Comparison of ENCODE assay signal across 21 mouse cellular contexts in the genomic region with DNA sequence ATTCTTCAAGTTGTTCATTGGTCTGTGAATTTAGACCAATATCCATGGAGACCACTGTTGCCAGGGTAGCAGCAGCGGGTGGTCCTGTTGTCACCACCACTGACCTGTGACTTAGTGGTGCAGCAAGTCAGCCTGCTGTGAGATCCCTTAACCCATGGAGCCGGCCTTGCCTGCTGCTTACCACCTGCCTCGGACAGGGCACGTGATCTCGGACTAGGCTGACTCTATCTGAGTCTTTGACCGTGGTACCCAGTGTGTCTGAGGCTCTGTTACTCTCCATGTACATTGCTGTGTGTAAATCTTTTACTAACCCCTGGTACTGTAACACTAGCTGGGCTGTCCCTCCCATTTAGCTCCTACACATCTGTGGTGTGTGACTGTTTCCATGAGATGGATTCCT.
A peak's percentile ranks its signal among the peaks of the same experiment; 100 is the strongest.
DNase-seq lines count a peak whose midpoint lies in the region; ATAC-seq and TF ChIP-seq lines count a peak whose summit lies in the region.
"Had no signal": no experiment of that assay in that cellular context is flagged by ENCODE, and none has a peak within 500 bp of the region (broad histone marks: within the 10 kb centered on the region; RNA-seq: fewer than 3 reads in every experiment).

No protein-coding gene starts in this region.

- no peak for TF ChIP-seq POLR2A in bone marrow, adult 2 months (IDR thresholded peaks at IDR 0.05; ENCODE audit: borderline replicate concordance, control insufficient read depth, low read depth, low read length)

- no peaks in the 10 kb centered on the region for H3K27me3 ChIP-seq in hindbrain, embryonic 16.5 days (replicated peaks; ENCODE audit: control insufficient read depth, insufficient read depth, low read length)
- H3K27me3 ChIP-seq in hindbrain, embryonic 11.5 days (ENCODE audit: control insufficient read depth, insufficient read depth, low read length): peaks cover 3% of the 10 kb centered on the region
- no peaks in the 10 kb centered on the region for H3K27me3 ChIP-seq in midbrain, embryonic 11.5 days (ENCODE audit: control insufficient read depth, insufficient read depth, low read length)
- no peaks in the 10 kb centered on the region for H3K27me3 ChIP-seq in midbrain, postnatal 0 days (ENCODE audit: insufficient read depth, low read length)
- H3K27me3 ChIP-seq: CH12.LX; embryonic facial prominence, embryonic 12.5 days; forebrain, embryonic 13.5 days; heart, embryonic 12.5 days; hindbrain, embryonic 15.5 days; Patski had no signal

- H3K27ac ChIP-seq in hindbrain, embryonic 16.5 days (ENCODE audit: low read depth, low read length): no peak overlapping the region
- no peak overlapping the region for H3K27ac ChIP-seq in hindbrain, embryonic 11.5 days (ENCODE audit: low read depth, low read length)
- H3K27ac ChIP-seq in midbrain, embryonic 11.5 days (ENCODE audit: low read depth, low read length): no peak overlapping the region
- no peak overlapping the region for H3K27ac ChIP-seq in midbrain, postnatal 0 days (ENCODE audit: low read depth, low read length)
- H3K27ac ChIP-seq in bone marrow, adult 2 months (ENCODE audit: control insufficient read depth, insufficient read depth, low read depth, low read length, poor library complexity): peak overlapping the region; percentile 17
- H3K27ac ChIP-seq: embryonic facial prominence, embryonic 12.5 days; forebrain, embryonic 13.5 days; hindbrain, embryonic 10.5 days; hindbrain, embryonic 15.5 days had no signal

- no peaks in the 10 kb centered on the region for H3K4me1 ChIP-seq in hindbrain, embryonic 16.5 days (ENCODE audit: control insufficient read depth, insufficient read depth, low read depth, low read length)
- H3K4me1 ChIP-seq in hindbrain, embryonic 11.5 days (replicated peaks; ENCODE audit: control insufficient read depth, insufficient read depth, low read length): peaks cover 2% of the 10 kb centered on the region; the same call in 1 of the 2 replicates
- H3K4me1 ChIP-seq in midbrain, embryonic 11.5 days (ENCODE audit: control insufficient read depth, insufficient read depth, low read length): no peaks in the 10 kb centered on the region
- H3K4me1 ChIP-seq in midbrain, postnatal 0 days (ENCODE audit: insufficient read depth, low read length): no peaks in the 10 kb centered on the region
- peaks cover 6% of the 10 kb centered on the region for H3K4me1 ChIP-seq in bone marrow, adult 2 months (ENCODE audit: control insufficient read depth, insufficient read depth, low read length)

- H3K9me3 ChIP-seq in hindbrain, embryonic 16.5 days (ENCODE audit: control insufficient read depth, low read length): no peaks in the 10 kb centered on the region
- no peaks in the 10 kb centered on the region for H3K9me3 ChIP-seq in hindbrain, embryonic 11.5 days (ENCODE audit: control insufficient read depth, low read length)
- H3K9me3 ChIP-seq in midbrain, embryonic 11.5 days (ENCODE audit: control insufficient read depth, low read length): no peaks in the 10 kb centered on the region
- no peaks in the 10 kb centered on the region for H3K9me3 ChIP-seq in midbrain, postnatal 0 days (ENCODE audit: low read length)
- H3K9me3 ChIP-seq: embryonic facial prominence, embryonic 12.5 days; forebrain, embryonic 13.5 days; heart, embryonic 12.5 days; hindbrain, embryonic 10.5 days; hindbrain, embryonic 15.5 days had no signal

- no peak overlapping the region for H3K4me3 ChIP-seq in hindbrain, embryonic 16.5 days (ENCODE audit: low read length)
- no peak overlapping the region for H3K4me3 ChIP-seq in hindbrain, embryonic 11.5 days (ENCODE audit: low read depth, low read length)
- H3K4me3 ChIP-seq in midbrain, embryonic 11.5 days (ENCODE audit: low read depth, low read length): no peak overlapping the region
- no peak overlapping the region for H3K4me3 ChIP-seq in midbrain, postnatal 0 days (ENCODE audit: low read depth, low read length)
- no peak overlapping the region for H3K4me3 ChIP-seq in bone marrow, adult 2 months (replicated peaks; ENCODE audit: control insufficient read depth, low read depth, low read length)
- H3K4me3 ChIP-seq: embryonic facial prominence, embryonic 12.5 days; forebrain, embryonic 13.5 days; heart, embryonic 12.5 days; hindbrain, embryonic 10.5 days; hindbrain, embryonic 15.5 days had no signal

- no peak for DNase-seq in hindbrain, embryonic 11.5 days (ENCODE audit: low spot score)
- DNase-seq in kidney, postnatal 10 days: peak; percentile 45
- no peak for DNase-seq in kidney, adult 8-10 months
- peak; percentile 76 for DNase-seq in midbrain, embryonic 11.5 days (ENCODE audit: low spot score, missing footprints)
- no peak for DNase-seq in midbrain, postnatal 0 days (ENCODE audit: low spot score)
- no peak for DNase-seq in gastrocnemius, postnatal 10 days
- DNase-seq: adrenal gland, postnatal 14 days; cerebellum, adult 18-20 months; cerebellum, adult 9-11 months; cerebellum, postnatal 36 days; forebrain, postnatal 0 days had no signal

- no peak overlapping the region for H3K4me2 ChIP-seq in hindbrain, embryonic 16.5 days (ENCODE audit: low read length)
- no peak overlapping the region for H3K4me2 ChIP-seq in hindbrain, embryonic 11.5 days (replicated peaks; ENCODE audit: low read depth, low read length)
- no peak overlapping the region for H3K4me2 ChIP-seq in midbrain, embryonic 11.5 days
- H3K4me2 ChIP-seq in midbrain, postnatal 0 days (ENCODE audit: low read depth, low read length, poor library complexity, severe bottlenecking): no peak overlapping the region
- H3K4me2 ChIP-seq: embryonic facial prominence, embryonic 12.5 days; forebrain, embryonic 13.5 days; heart, embryonic 12.5 days; hindbrain, embryonic 15.5 days had no signal

- 43% methylated on average over 6 of the region's 6 CpGs for WGBS in hindbrain, embryonic 16.5 days
- WGBS in hindbrain, embryonic 11.5 days: 63% methylated on average over 6 of the region's 6 CpGs
- WGBS in midbrain, embryonic 11.5 days: 55% methylated on average over 6 of the region's 6 CpGs
- 43% methylated on average over 6 of the region's 6 CpGs for WGBS in midbrain, postnatal 0 days
- 76% methylated on average over 6 of the region's 6 CpGs for WGBS in bone marrow, adult 2 months

- peak; percentile 49; the same call in 1 of the 2 replicates for ATAC-seq in hindbrain, embryonic 16.5 days
- no peak for ATAC-seq in hindbrain, embryonic 11.5 days (ENCODE audit: low FRiP score)
- no peak for ATAC-seq in midbrain, embryonic 11.5 days (ENCODE audit: low FRiP score)
- no peak for ATAC-seq in midbrain, postnatal 0 days (ENCODE audit: low FRiP score)
- ATAC-seq: activated CD4-positive, CD25-positive, alpha-beta regulatory T cell, adult 4 months; forebrain, embryonic 13.5 days; forebrain, postnatal 0 days; Patski had no signal

- no peak overlapping the region for H3K9ac ChIP-seq in hindbrain, embryonic 16.5 days (ENCODE audit: low read depth, low read length)
- no peak overlapping the region for H3K9ac ChIP-seq in hindbrain, embryonic 11.5 days (ENCODE audit: low read depth, low read length)
- H3K9ac ChIP-seq in midbrain, embryonic 11.5 days (ENCODE audit: low read length): no peak overlapping the region
- H3K9ac ChIP-seq in midbrain, postnatal 0 days (replicated peaks; ENCODE audit: low read length, poor library complexity, severe bottlenecking): no peak overlapping the region
- H3K9ac ChIP-seq: embryonic facial prominence, embryonic 12.5 days; forebrain, embryonic 13.5 days; forebrain, postnatal 0 days; heart, embryonic 12.5 days; hindbrain, embryonic 15.5 days had no signal

- TF ChIP-seq CTCF in midbrain, postnatal 0 days (IDR thresholded peaks at IDR 0.05): no peak
- no peak for TF ChIP-seq CTCF in bone marrow, adult 2 months (IDR thresholded peaks at IDR 0.05; ENCODE audit: control insufficient read depth, insufficient read depth, low read length)

- H3K36me3 ChIP-seq in hindbrain, embryonic 16.5 days (ENCODE audit: control insufficient read depth, insufficient read depth, low read length): peaks cover 25% of the 10 kb centered on the region
- no peaks in the 10 kb centered on the region for H3K36me3 ChIP-seq in hindbrain, embryonic 11.5 days (ENCODE audit: control insufficient read depth, insufficient read depth, low read length)
- H3K36me3 ChIP-seq in midbrain, embryonic 11.5 days (ENCODE audit: control insufficient read depth, insufficient read depth, low read length): peaks cover 15% of the 10 kb centered on the region
- H3K36me3 ChIP-seq in midbrain, postnatal 0 days (ENCODE audit: insufficient read depth, low read length): peaks cover 54% of the 10 kb centered on the region

Comparison
In these comparisons a context has a peak if more than half of its experiments do, and no peak if none do; other contexts are left out.
1. DNase-seq: peak in kidney, postnatal 10 days (single experiment) and midbrain, embryonic 11.5 days (single experiment); none in hindbrain, embryonic 11.5 days (single experiment), kidney, adult 8-10 months (0 of 2), midbrain, postnatal 0 days (single experiment) and gastrocnemius, postnatal 10 days (single experiment).